15 mouse cellular contexts compared by ENCODE assay signal in the genomic region with DNA sequence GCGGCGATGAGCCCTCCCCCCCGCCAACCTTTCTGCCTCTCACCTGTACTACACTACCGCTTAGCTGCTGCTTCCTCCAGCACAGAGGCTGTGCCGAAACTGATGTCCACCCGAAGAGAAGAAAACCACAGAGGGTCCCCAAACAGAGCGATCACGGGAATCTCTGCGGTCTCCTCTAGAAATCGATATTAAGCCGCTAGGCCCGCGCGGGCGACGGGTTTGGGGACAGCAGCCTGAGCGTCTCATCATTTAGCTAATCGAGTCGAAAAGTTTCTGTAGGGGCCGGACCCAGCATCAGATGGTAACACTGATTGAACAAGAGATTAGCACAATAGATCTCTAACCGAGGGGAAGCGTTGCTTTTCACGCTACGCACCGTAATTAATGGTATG. TPM values are rescaled to one million over a fixed set of nuclear protein-coding genes. Genes with fewer than 3 reads are reported as not detected.
DNase-seq lines count a peak whose midpoint lies in the region; ATAC-seq and TF ChIP-seq lines count a peak whose summit lies in the region.
"Had no signal": no experiment of that assay in that cellular context is flagged by ENCODE, and none has a peak within 500 bp of the region (broad histone marks: within the 10 kb centered on the region; RNA-seq: fewer than 3 reads in every experiment).

No protein-coding gene starts in this region.

- no peak for DNase-seq in heart, postnatal 0 days (ENCODE audit: low spot score)
- no peak for DNase-seq in lung, postnatal 0 days (ENCODE audit: low spot score)
- DNase-seq in lung, adult 18-20 months, result no peak
- DNase-seq in embryo, embryonic 10.5 days (ENCODE audit: low spot score), result peak; percentile 66
- no peak for DNase-seq in adrenal gland, postnatal 14 days
- DNase-seq in frontal cortex, adult 2 months (ENCODE audit: extremely low spot score in 1 of 2, low spot score in 1 of 2), result no peak
- DNase-seq: kidney, adult 8-10 months; layer of hippocampus, postnatal 36 days; right cerebral cortex, postnatal 14 days had no signal

- TF ChIP-seq EP300 in heart, postnatal 0 days (IDR thresholded peaks at IDR 0.05; ENCODE audit: low read depth), result no peak
- TF ChIP-seq EP300 in lung, postnatal 0 days (IDR thresholded peaks at IDR 0.05), result no peak

- no peak overlapping the region for H3K4me2 ChIP-seq in heart, postnatal 0 days (ENCODE audit: low read depth, low read length)
- no peak overlapping the region for H3K4me2 ChIP-seq in heart, embryonic 11.5 days
- H3K4me2 ChIP-seq in lung, postnatal 0 days (replicated peaks; ENCODE audit: low read depth, low read length), result no peak overlapping the region
- H3K4me2 ChIP-seq in intestine, embryonic 15.5 days (replicated peaks), result no peak overlapping the region
- H3K4me2 ChIP-seq: forebrain, embryonic 15.5 days; heart, embryonic 12.5 days had no signal

- no peaks in the 10 kb centered on the region for H3K4me1 ChIP-seq in heart, postnatal 0 days (ENCODE audit: control insufficient read depth, insufficient read depth)
- peaks cover 13% of the 10 kb centered on the region for H3K4me1 ChIP-seq in heart, embryonic 11.5 days (ENCODE audit: control insufficient read depth, insufficient read depth, low read length)
- 0 out of 2 replicates have a peak, but pooled peaks cover 7% of the 10 kb centered on the region for H3K4me1 ChIP-seq in lung, postnatal 0 days (ENCODE audit: insufficient read depth, low read depth, low read length)
- peaks cover 37% of the 10 kb centered on the region for H3K4me1 ChIP-seq in intestine, embryonic 15.5 days (replicated peaks)

- no peaks in the 10 kb centered on the region for H3K36me3 ChIP-seq in heart, postnatal 0 days (replicated peaks; ENCODE audit: control insufficient read depth, insufficient read depth, low read length)
- H3K36me3 ChIP-seq in heart, embryonic 11.5 days (ENCODE audit: control insufficient read depth, insufficient read depth, low read length), result no peaks in the 10 kb centered on the region
- H3K36me3 ChIP-seq in lung, postnatal 0 days (ENCODE audit: insufficient read depth, low read length), result no peaks in the 10 kb centered on the region
- no peaks in the 10 kb centered on the region for H3K36me3 ChIP-seq in intestine, embryonic 15.5 days
- H3K36me3 ChIP-seq: forebrain, embryonic 15.5 days; heart, embryonic 12.5 days had no signal

- no peak for ATAC-seq in heart, postnatal 0 days (ENCODE audit: insufficient read depth, low read depth)
- ATAC-seq in heart, embryonic 11.5 days (replicated peaks; ENCODE audit: insufficient number of reproducible peaks, low FRiP score, low TSS enrichment), result no peak
- ATAC-seq in lung, postnatal 0 days, result no peak
- no peak for ATAC-seq in intestine, embryonic 15.5 days
- ATAC-seq: CD4-positive, CD25-positive, alpha-beta regulatory T cell, adult 4 months; forebrain, embryonic 15.5 days; midbrain, embryonic 16.5 days had no signal

- H3K27me3 ChIP-seq in heart, postnatal 0 days (ENCODE audit: control insufficient read depth, insufficient read depth, low read length), result peaks cover 100% of the 10 kb centered on the region
- H3K27me3 ChIP-seq in heart, embryonic 11.5 days (ENCODE audit: control insufficient read depth, insufficient read depth, low read length), result peaks cover 96% of the 10 kb centered on the region
- H3K27me3 ChIP-seq in lung, postnatal 0 days (replicated peaks; ENCODE audit: insufficient read depth, low read length), result peaks cover 96% of the 10 kb centered on the region
- H3K27me3 ChIP-seq in intestine, embryonic 15.5 days (replicated peaks), result peaks cover 93% of the 10 kb centered on the region

- no peak overlapping the region for H3K9ac ChIP-seq in heart, postnatal 0 days (replicated peaks; ENCODE audit: low read depth, low read length)
- H3K9ac ChIP-seq in heart, embryonic 11.5 days (ENCODE audit: low read depth, low read length), result no peak overlapping the region
- H3K9ac ChIP-seq in lung, postnatal 0 days (replicated peaks; ENCODE audit: low read depth), result no peak overlapping the region
- H3K9ac ChIP-seq in intestine, embryonic 15.5 days, result no peak overlapping the region
- H3K9ac ChIP-seq: forebrain, embryonic 15.5 days; heart, embryonic 12.5 days had no signal

- TF ChIP-seq CTCF in heart, postnatal 0 days (IDR thresholded peaks at IDR 0.05; ENCODE audit: low read depth), result no peak
- TF ChIP-seq CTCF in lung, postnatal 0 days (IDR thresholded peaks at IDR 0.05), result no peak

- no peak overlapping the region for H3K27ac ChIP-seq in heart, postnatal 0 days (ENCODE audit: low read depth)
- H3K27ac ChIP-seq in heart, embryonic 11.5 days (ENCODE audit: low read depth, low read length), result no peak overlapping the region
- H3K27ac ChIP-seq in lung, postnatal 0 days (ENCODE audit: low read length), result no peak overlapping the region
- H3K27ac ChIP-seq in intestine, embryonic 15.5 days, result no peak overlapping the region
- H3K27ac ChIP-seq: forebrain, embryonic 15.5 days had no signal

- no peaks in the 10 kb centered on the region for H3K9me3 ChIP-seq in heart, postnatal 0 days (replicated peaks; ENCODE audit: control insufficient read depth, low read length)
- H3K9me3 ChIP-seq in heart, embryonic 11.5 days (replicated peaks; ENCODE audit: control insufficient read depth, low read length), result no peaks in the 10 kb centered on the region
- H3K9me3 ChIP-seq in lung, postnatal 0 days (ENCODE audit: low read length), result no peaks in the 10 kb centered on the region
- H3K9me3 ChIP-seq in intestine, embryonic 15.5 days, result no peaks in the 10 kb centered on the region
- H3K9me3 ChIP-seq: forebrain, embryonic 15.5 days; heart, embryonic 12.5 days had no signal

- 0 out of 2 replicates have a peak overlapping the region, but pooled peaks have one; percentile 0 for H3K4me3 ChIP-seq in heart, postnatal 0 days (ENCODE audit: low read depth, low read length)
- no peak overlapping the region; the same call in 1 of the 2 replicates for H3K4me3 ChIP-seq in heart, embryonic 11.5 days (ENCODE audit: low read depth, low read length)
- H3K4me3 ChIP-seq in lung, postnatal 0 days (ENCODE audit: low read depth, low read length), result 0 out of 2 replicates have a peak overlapping the region, but pooled peaks have one; percentile 2
- peak overlapping the region; percentile 13 for H3K4me3 ChIP-seq in intestine, embryonic 15.5 days (replicated peaks)
- H3K4me3 ChIP-seq: forebrain, embryonic 15.5 days; heart, embryonic 12.5 days had no signal

- WGBS in heart, postnatal 0 days, result 2% methylated on average over 25 of the region's 25 CpGs
- WGBS in heart, embryonic 11.5 days (ENCODE audit: insufficient replicate concordance), result 1% methylated on average over 25 of the region's 25 CpGs
- 2% methylated on average over 25 of the region's 25 CpGs for WGBS in lung, postnatal 0 days
- 2% methylated on average over 25 of the region's 25 CpGs for WGBS in intestine, embryonic 15.5 days

RNA-seq across cellular contexts. Expression of a gene that starts 2.9 kb away (rescaled TPM):
- total RNA-seq in heart, postnatal 0 days (2014; rRNA removed; ENCODE audit: low replicate concordance), result 0.46 and 0.65 TPM in 2 replicates
- polyA plus RNA-seq in heart, postnatal 0 days (2015; fragmentation: Nextera tagmentation; extraction: Ambion mirVana), result not detected in 2 replicates
- polyA plus RNA-seq in heart, embryonic 11.5 days (2014; fragmentation: Nextera tagmentation; extraction: Ambion mirVana), result 0.13 and 0.17 TPM in 2 replicates
- polyA plus RNA-seq in lung, postnatal 0 days (2015; fragmentation: Nextera tagmentation; extraction: Ambion mirVana), result 0.05 TPM in 1 of 2 replicates, not detected in the other
- polyA plus RNA-seq in intestine, embryonic 15.5 days (2015; fragmentation: Nextera tagmentation; extraction: Ambion mirVana), result 0.83 and 1.3 TPM in 2 replicates
- 1.5 and 1.7 TPM in 2 replicates for total RNA-seq in adrenal gland, postnatal 14 days (2021)
- polyA plus RNA-seq in frontal cortex, adult 2 months (2012; rRNA removed), result 3.4 and 4.3 TPM in 2 replicates
- total RNA-seq: layer of hippocampus, postnatal 36 days had no signal
- polyA plus RNA-seq: CD4-positive, CD25-positive, alpha-beta regulatory T cell, adult 4 months; heart, embryonic 12.5 days had no signal
